Mouse (Mus musculus) ES-E14 (cell line): ENCODE results near the gene Psmd2.

Experiments used
- CHD2 ChIP-seq: IDR thresholded peaks from 2 replicates; pipeline ENCODE4 v1.6.1; 2014; ENCODE audit warnings: mild to moderate bottlenecking, low read depth, low read length, inconsistent platforms
- HCFC1 ChIP-seq: IDR thresholded peaks from 2 replicates; pipeline ENCODE4 v1.6.1; 2012; ENCODE audit warnings: low read length, inconsistent platforms, borderline replicate concordance; ENCODE audit not compliant: insufficient read depth

DNA sequence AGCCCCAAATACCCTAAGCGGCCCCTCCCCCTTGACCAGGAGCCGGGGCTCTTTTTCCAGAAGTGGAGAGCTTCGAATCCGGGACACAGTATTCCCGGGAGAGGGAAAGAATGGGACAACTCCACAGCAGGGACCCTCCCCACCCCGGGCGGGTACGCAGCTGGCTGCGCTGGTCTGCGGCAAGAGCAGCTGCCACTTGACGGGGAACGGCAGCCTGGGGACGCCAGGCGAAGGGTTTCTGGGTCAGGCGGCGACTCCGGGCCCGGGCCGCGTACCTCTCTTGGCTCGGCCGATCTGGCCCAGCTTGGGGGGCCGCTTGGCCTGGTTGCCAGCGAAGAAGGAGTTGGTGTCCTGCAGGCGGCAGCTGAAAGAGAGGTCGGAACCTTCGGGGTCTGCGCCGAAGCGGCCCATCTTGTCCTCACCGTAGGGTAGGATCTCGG lies 30.7 kb upstream of the Psmd2 start:
- no peak for TF ChIP-seq HCFC1
- TF ChIP-seq CHD2 = no peak
